13 mouse cellular contexts compared by ENCODE assay signal in genomic region chr4:150504304-150505021, GRCm38 (mm10).
"Had no signal": no experiment of that assay in that cellular context is flagged by ENCODE, and none has a peak within 500 bp of the region (broad histone marks: within the 10 kb centered on the region; RNA-seq: fewer than 3 reads in every experiment).

No protein-coding gene starts in this region.

- H3K4me2 ChIP-seq: kidney, embryonic 15.5 days; limb, embryonic 13.5 days; liver, embryonic 11.5 days; midbrain, embryonic 12.5 days; neural tube, embryonic 13.5 days had no signal

- H3K9me3 ChIP-seq: kidney, embryonic 15.5 days; limb, embryonic 13.5 days; midbrain, embryonic 12.5 days; neural tube, embryonic 13.5 days had no signal

- ATAC-seq: midbrain, embryonic 16.5 days had no signal

- H3K27ac ChIP-seq: kidney, embryonic 15.5 days; limb, embryonic 13.5 days; midbrain, embryonic 12.5 days; neural tube, embryonic 13.5 days had no signal

- H3K4me1 ChIP-seq: kidney, embryonic 15.5 days; limb, embryonic 13.5 days; midbrain, embryonic 12.5 days had no signal

- H3K27me3 ChIP-seq: kidney, embryonic 15.5 days; limb, embryonic 13.5 days; midbrain, embryonic 12.5 days; neural tube, embryonic 13.5 days had no signal

- H3K9ac ChIP-seq: kidney, embryonic 15.5 days; limb, embryonic 13.5 days; midbrain, embryonic 12.5 days; neural tube, embryonic 13.5 days had no signal

- DNase-seq: kidney, adult 2 months; kidney, postnatal 14 days; left cerebral cortex, postnatal 4 days; lung, adult 18-20 months; retina, postnatal 1 day; thymus, adult 18-20 months; thymus, postnatal 25 days had no signal

- H3K4me3 ChIP-seq: kidney, embryonic 15.5 days; limb, embryonic 13.5 days; midbrain, embryonic 12.5 days; neural tube, embryonic 13.5 days had no signal
